Mouse (Mus musculus) neural tube, embryonic 12.5 days (tissue): ENCODE results near the gene Osbpl9. TPM values are rescaled to one million over a fixed set of nuclear protein-coding genes. Genes with fewer than 3 reads are reported as not detected.

ENCODE experiments used
- ATAC-seq: fragments of 200-750 bp; cut with Nextera tagmentation; 2 replicates; pipeline ENCODE4 v1.8.0; 2017; ENCODE audit warnings: low read depth, mild to moderate bottlenecking, moderate TSS enrichment, moderate library complexity; ENCODE audit not compliant: low FRiP score
- H3K27ac ChIP-seq: fragments of 300-500 bp; sonication (generic); 2 replicates; pipeline ENCODE4 v1.5.1; 2016
- H3K27me3 ChIP-seq: fragments of 300-500 bp; sonication (generic); replicated peaks from 2 replicates; pipeline ENCODE4 v1.6.1; 2016; ENCODE audit warnings: mild to moderate bottlenecking
- H3K36me3 ChIP-seq: fragments of 300-500 bp; sonication (generic); 2 replicates; pipeline ENCODE4 v1.6.1; 2016; ENCODE audit warnings: mild to moderate bottlenecking
- H3K4me1 ChIP-seq: fragments of 300-500 bp; sonication (generic); 2 replicates; pipeline ENCODE4 v1.6.1; 2016
- H3K4me2 ChIP-seq: fragments of 300-500 bp; sonication (generic); replicated peaks from 2 replicates; pipeline ENCODE4 v1.6.1; 2016; ENCODE audit warnings: mild to moderate bottlenecking
- H3K4me3 ChIP-seq: fragments of 300-500 bp; sonication (generic); 2 replicates; pipeline ENCODE4 v1.5.1; 2016
- H3K9ac ChIP-seq: fragments of 300-500 bp; sonication (generic); 2 replicates; pipeline ENCODE4 v1.6.1; 2016; ENCODE audit warnings: mild to moderate bottlenecking
- H3K9me3 ChIP-seq: fragments of 300-500 bp; sonication (generic); 2 replicates; pipeline ENCODE4 v1.6.1; 2016; ENCODE audit warnings: mild to moderate bottlenecking
- WGBS: fragments of 180-500 bp; shearing (Covaris S2); methylation state at CpG from one replicate; pipeline ENCODE4 v1.1.7; 2016; 5-methylcytosine and 5-hydroxymethylcytosine counted together
- polyA plus RNA-seq: library from polyadenylated mRNA; unstranded; fragments of >200 nt; fragmentation: Nextera tagmentation; extraction: Ambion mirVana; gene quantifications from 2 replicates; pipeline ENCODE4 v1.2.1, GENCODE M21; 2016

The Osbpl9 gene
- polyA plus RNA-seq, 1 experiment from 2014 or later: 95.9 TPM

GRCm38 (mm10) chr4:109122830-109123555, 79.1 kb downstream of the Osbpl9 start:
- ATAC-seq: no peak
- H3K27ac ChIP-seq: no peak overlapping the region
- 86% methylated on average over 4 of the region's 4 CpGs for WGBS
- no peaks in the 10 kb centered on the region for H3K9me3 ChIP-seq
- H3K9ac ChIP-seq: no peak overlapping the region
- no peaks in the 10 kb centered on the region for H3K27me3 ChIP-seq
- H3K4me1 ChIP-seq: peaks cover 10% of the 10 kb centered on the region; the same call in 1 of the 2 replicates
- H3K4me3 ChIP-seq: no peak overlapping the region
- H3K36me3 ChIP-seq: no peaks in the 10 kb centered on the region
- H3K4me2 ChIP-seq: no peak overlapping the region

- Histone ChIP-seq H3K4me3 (no peak overlapping the region), H3K4me2 (no peak overlapping the region), H3K36me3 (no peaks in the 10 kb centered on the region), H3K27me3 (no peaks in the 10 kb centered on the region), H3K9ac (no peak overlapping the region), H3K4me1 (peaks cover 13% of the 10 kb centered on the region), H3K27ac (no peak overlapping the region), H3K9me3 (no peaks in the 10 kb centered on the region)
- WGBS: 90% methylated on average over 6 of the region's 6 CpGs
- ATAC-seq: no peak
Measured at GRCm38 (mm10) chr4:109120735-109121134, 81.3 kb downstream of the Osbpl9 start.

GRCm38 (mm10) chr4:109119641-109120125, 82.4 kb downstream of the Osbpl9 start:
- 83% methylated on average over 5 of the region's 5 CpGs for WGBS
- Histone ChIP-seq H3K4me3 (no peak overlapping the region), H3K9ac (no peak overlapping the region), H3K4me2 (no peak overlapping the region), H3K27me3 (no peaks in the 10 kb centered on the region), H3K9me3 (no peaks in the 10 kb centered on the region), H3K36me3 (no peaks in the 10 kb centered on the region), H3K27ac (no peak overlapping the region), H3K4me1 (peaks cover 13% of the 10 kb centered on the region)
- no peak for ATAC-seq

GRCm38 (mm10) chr4:109118327-109118659, 83.8 kb downstream of the Osbpl9 start:
- Histone ChIP-seq H3K36me3 (no peaks in the 10 kb centered on the region), H3K27me3 (no peaks in the 10 kb centered on the region), H3K27ac (no peak overlapping the region), H3K4me2 (peak overlapping the region; percentile 81), H3K9ac (peak overlapping the region; percentile 51), H3K4me1 (peaks cover 13% of the 10 kb centered on the region), H3K4me3 (peak overlapping the region; percentile 51), H3K9me3 (no peaks in the 10 kb centered on the region)
- 10% methylated on average over 6 of the region's 6 CpGs for WGBS
- no peak for ATAC-seq

GRCm38 (mm10) chr4:109117596-109118326, 84.3 kb downstream of the Osbpl9 start:
- no peaks in the 10 kb centered on the region for H3K27me3 ChIP-seq
- H3K4me1 ChIP-seq: peaks cover 13% of the 10 kb centered on the region
- H3K9me3 ChIP-seq: no peaks in the 10 kb centered on the region
- H3K4me3 ChIP-seq: peak overlapping the region; percentile 51
- no peaks in the 10 kb centered on the region for H3K36me3 ChIP-seq
- no peak overlapping the region for H3K27ac ChIP-seq
- peak overlapping the region; percentile 81 for H3K4me2 ChIP-seq
- peak overlapping the region; percentile 51 for H3K9ac ChIP-seq
- WGBS: under 1% methylated on average over 46 of the region's 46 CpGs
- peak; percentile 99 for ATAC-seq

- Histone ChIP-seq H3K27ac (no peak overlapping the region), H3K4me2 (peak overlapping the region; percentile 81), H3K4me1 (peaks cover 13% of the 10 kb centered on the region), H3K9ac (no peak overlapping the region), H3K27me3 (no peaks in the 10 kb centered on the region), H3K36me3 (no peaks in the 10 kb centered on the region), H3K9me3 (no peaks in the 10 kb centered on the region), H3K4me3 (no peak overlapping the region)
- WGBS: 59% methylated on average over 6 of the region's 6 CpGs
- ATAC-seq: no peak
Measured at GRCm38 (mm10) chr4:109116938-109117337, 85.1 kb downstream of the Osbpl9 start.

GRCm38 (mm10) chr4:109116494-109116893, 85.6 kb downstream of the Osbpl9 start:
- Histone ChIP-seq H3K36me3 (no peaks in the 10 kb centered on the region), H3K27ac (no peak overlapping the region), H3K9ac (no peak overlapping the region), H3K27me3 (no peaks in the 10 kb centered on the region), H3K9me3 (no peaks in the 10 kb centered on the region), H3K4me1 (peaks cover 13% of the 10 kb centered on the region), H3K4me2 (no peak overlapping the region), H3K4me3 (no peak overlapping the region)
- 86% methylated on average over 3 of the region's 3 CpGs for WGBS
- no peak for ATAC-seq

GRCm38 (mm10) chr4:109115742-109116141, 86.3 kb downstream of the Osbpl9 start:
- Histone ChIP-seq H3K27me3 (no peaks in the 10 kb centered on the region), H3K9ac (no peak overlapping the region), H3K9me3 (no peaks in the 10 kb centered on the region), H3K4me3 (no peak overlapping the region), H3K27ac (no peak overlapping the region), H3K36me3 (no peaks in the 10 kb centered on the region), H3K4me1 (peaks cover 13% of the 10 kb centered on the region), H3K4me2 (no peak overlapping the region)
- ATAC-seq: no peak
- 31% methylated on average over 1 of the region's 1 CpGs for WGBS

GRCm38 (mm10) chr4:109114308-109114707, 87.8 kb downstream of the Osbpl9 start:
- no peak for ATAC-seq
- no peak overlapping the region for H3K9ac ChIP-seq
- H3K27me3 ChIP-seq: no peaks in the 10 kb centered on the region
- H3K4me3 ChIP-seq: no peak overlapping the region
- H3K9me3 ChIP-seq: no peaks in the 10 kb centered on the region
- peaks cover 13% of the 10 kb centered on the region for H3K4me1 ChIP-seq
- H3K4me2 ChIP-seq: no peak overlapping the region
- 84% methylated on average over 1 of the region's 1 CpGs for WGBS
- no peak overlapping the region for H3K27ac ChIP-seq
- H3K36me3 ChIP-seq: no peaks in the 10 kb centered on the region

GRCm38 (mm10) chr4:109112915-109113505, 89.1 kb downstream of the Osbpl9 start:
- Histone ChIP-seq H3K4me3 (no peak overlapping the region), H3K27me3 (no peaks in the 10 kb centered on the region), H3K4me1 (peaks cover 8% of the 10 kb centered on the region), H3K36me3 (no peaks in the 10 kb centered on the region), H3K9me3 (no peaks in the 10 kb centered on the region), H3K27ac (no peak overlapping the region), H3K4me2 (no peak overlapping the region), H3K9ac (no peak overlapping the region)
- ATAC-seq: no peak
- WGBS: 51% methylated on average over 7 of the region's 7 CpGs

GRCm38 (mm10) chr4:109110978-109111377, 91.1 kb downstream of the Osbpl9 start:
- H3K4me1 ChIP-seq: no peaks in the 10 kb centered on the region
- WGBS: 83% methylated on average over 2 of the region's 2 CpGs
- no peaks in the 10 kb centered on the region for H3K9me3 ChIP-seq

GRCm38 (mm10) chr4:109109686-109110085, 92.4 kb downstream of the Osbpl9 start:
- Histone ChIP-seq H3K9ac (no peak overlapping the region), H3K27ac (no peak overlapping the region), H3K36me3 (no peaks in the 10 kb centered on the region), H3K9me3 (no peaks in the 10 kb centered on the region), H3K4me3 (no peak overlapping the region), H3K4me1 (no peaks in the 10 kb centered on the region), H3K4me2 (no peak overlapping the region), H3K27me3 (no peaks in the 10 kb centered on the region)
- ATAC-seq: no peak
- WGBS: 93% methylated on average over 10 of the region's 10 CpGs

More at GRCm38 (mm10) chr4:109110978-109111377, 91.1 kb downstream of the Osbpl9 start:
- no peak for ATAC-seq
- Histone ChIP-seq H3K27ac (no peak overlapping the region), H3K4me2 (no peak overlapping the region), H3K4me3 (no peak overlapping the region), H3K36me3 (no peaks in the 10 kb centered on the region), H3K9ac (no peak overlapping the region), H3K27me3 (no peaks in the 10 kb centered on the region)
